Mouse (Mus musculus) heart, embryonic 16.5 days (tissue): ENCODE measurements around the gene Hist1h4a. TPM values are rescaled to one million over a fixed set of nuclear protein-coding genes. Genes with fewer than 3 reads are reported as not detected.
"Not testable (repeated sequence)": the region's sequence is repeated elsewhere in the genome, so short reads cannot be mapped to it uniquely, and the experiment has no call there.

Experiments
- ATAC-seq: fragments of 200-750 bp; cut with Nextera tagmentation; replicated peaks from 2 replicates; pipeline ENCODE4 v1.8.0; 2017; ENCODE audit warnings: moderate number of reproducible peaks; ENCODE audit not compliant: insufficient read depth, low FRiP score; ENCODE audit errors: extremely low read depth
- H3K27ac ChIP-seq: fragments of 300-500 bp; sonication (generic); 2 replicates; pipeline ENCODE4 v1.5.1; 2014; ENCODE audit warnings: mild to moderate bottlenecking, low read length, control low read depth, moderate library complexity
- H3K27me3 ChIP-seq: fragments of 300-500 bp; sonication (generic); 2 replicates; pipeline ENCODE4 v1.6.1; 2014; ENCODE audit warnings: low read length, mixed read lengths; ENCODE audit not compliant: control insufficient read depth, insufficient read depth
- H3K36me3 ChIP-seq: fragments of 300-500 bp; sonication (generic); 2 replicates; pipeline ENCODE4 v1.6.1; 2014; ENCODE audit not compliant: control insufficient read depth, insufficient read depth
- H3K4me1 ChIP-seq: fragments of 300-500 bp; sonication (generic); 2 replicates; pipeline ENCODE4 v1.6.1; 2014; ENCODE audit warnings: low read length, mixed read lengths; ENCODE audit not compliant: control insufficient read depth, insufficient read depth
- H3K4me2 ChIP-seq: fragments of 300-500 bp; sonication (generic); 2 replicates; pipeline ENCODE4 v1.6.1; 2014; ENCODE audit warnings: low read depth, mild to moderate bottlenecking, control low read depth, low read length
- H3K4me3 ChIP-seq: fragments of 300-500 bp; sonication (generic); 2 replicates; pipeline ENCODE4 v1.5.1; 2014; ENCODE audit warnings: mild to moderate bottlenecking, control low read depth, low read length
- H3K9ac ChIP-seq: fragments of 300-500 bp; sonication (generic); 2 replicates; pipeline ENCODE4 v1.6.1; 2014; ENCODE audit warnings: low read length, control low read depth
- H3K9me3 ChIP-seq: fragments of 300-500 bp; sonication (generic); replicated peaks from 2 replicates; pipeline ENCODE4 v1.6.1; 2016; ENCODE audit warnings: low read length; ENCODE audit not compliant: control insufficient read depth
- WGBS: fragments of 180-500 bp; shearing (Covaris S2); extraction: QIAGEN DNeasy Blood & Tissue Kit; methylation state at CpG from one replicate; pipeline ENCODE4 v1.1.7; 2014; 5-methylcytosine and 5-hydroxymethylcytosine counted together
- polyA plus RNA-seq: library from polyadenylated mRNA; unstranded; fragments of >200 nt; fragmentation: Nextera tagmentation; extraction: Ambion mirVana; gene quantifications from 2 replicates; pipeline ENCODE4 v1.2.1, GENCODE M21; 2015

Gene Hist1h4a
- polyA plus RNA-seq, 1 experiment from 2014 or later: 0.32 TPM

- H3K9ac ChIP-seq: peak overlapping the region; percentile 57
- peak overlapping the region; percentile 46 for H3K4me3 ChIP-seq
- H3K9me3 ChIP-seq: no peaks in the 10 kb centered on the region
- peak overlapping the region; percentile 61 for H3K27ac ChIP-seq
- 8% methylated on average over 6 of the region's 6 CpGs for WGBS
- no peaks in the 10 kb centered on the region for H3K27me3 ChIP-seq
- peaks cover 11% of the 10 kb centered on the region for H3K4me1 ChIP-seq
- H3K4me2 ChIP-seq: peak overlapping the region; percentile 62
- no peaks in the 10 kb centered on the region for H3K36me3 ChIP-seq
- ATAC-seq: no peak
Observed at GRCm38 (mm10) chr13:23752742-23753172, 8.3 kb downstream of the Hist1h4a start.

- peaks cover 12% of the 10 kb centered on the region for H3K4me1 ChIP-seq
- H3K4me3 ChIP-seq: peak within 1 kb of the TSS; percentile 53
- 1% methylated on average over 17 of the region's 47 CpGs for whole genome bisulfite sequencing
- peak; percentile 82 for ATAC-seq
- H3K9ac ChIP-seq: peak within 1 kb of the TSS; percentile 75
- H3K36me3 ChIP-seq, H3K9me3 ChIP-seq, H3K27me3 ChIP-seq: not testable (repeated sequence)
- H3K4me2 ChIP-seq: peak within 1 kb of the TSS; percentile 76
- peak within 1 kb of the TSS; percentile 94 for H3K27ac ChIP-seq
Observed at GRCm38 (mm10) chr13:23752067-23752741, 8.8 kb downstream of the Hist1h4a start, which contains the start of gene Hist1h3b. Gene Hist1h3b, plus strand, starts transcription at chr13:23752267.

GRCm38 (mm10) chr13:23751478-23751956 lies 9.5 kb downstream of the Hist1h4a start:
- Histone ChIP-seq H3K4me2 (peak overlapping the region; percentile 76), H3K4me1 (peaks cover 14% of the 10 kb centered on the region), H3K4me3 (peak overlapping the region; percentile 53), H3K27me3 (no peaks in the 10 kb centered on the region), H3K36me3 (no peaks in the 10 kb centered on the region), H3K27ac (peak overlapping the region; percentile 94), H3K9me3 (no peaks in the 10 kb centered on the region), H3K9ac (peak overlapping the region; percentile 75)
- ATAC-seq: no peak
- WGBS: 2% methylated on average over 11 of the region's 11 CpGs

- 2% methylated on average over 29 of the region's 47 CpGs for WGBS
- peak within 1 kb of the TSS; percentile 53 for H3K4me3 ChIP-seq
- H3K4me2 ChIP-seq: peak within 1 kb of the TSS; percentile 76
- peaks cover 14% of the 10 kb centered on the region for H3K4me1 ChIP-seq
- H3K27me3 ChIP-seq, H3K9me3 ChIP-seq, H3K36me3 ChIP-seq: not testable (repeated sequence)
- H3K27ac ChIP-seq: peak within 1 kb of the TSS; percentile 94
- ATAC-seq: 0 out of 2 replicates have a peak, but pooled peaks have one; percentile 21
- peak within 1 kb of the TSS; percentile 75 for H3K9ac ChIP-seq
Observed at GRCm38 (mm10) chr13:23750839-23751477, 10.1 kb downstream of the Hist1h4a start, which contains the start of gene Hist1h2ab. Gene Hist1h2ab, plus strand, starts transcription at chr13:23751126.

- WGBS: 81% methylated on average over 5 of the region's 5 CpGs
- no peak overlapping the region for H3K27ac ChIP-seq
Observed at GRCm38 (mm10) chr13:23749563-23750121, 11.4 kb downstream of the Hist1h4a start.

GRCm38 (mm10) chr13:23747892-23748288 lies 13.1 kb downstream of the Hist1h4a start:
- Histone ChIP-seq H3K4me2 (peak overlapping the region; percentile 77), H3K27me3 (no peaks in the 10 kb centered on the region), H3K9ac (peak overlapping the region; percentile 71), H3K4me1 (peaks cover 14% of the 10 kb centered on the region), H3K4me3 (no peak overlapping the region), H3K9me3 (no peaks in the 10 kb centered on the region), H3K27ac (peak overlapping the region; percentile 99), H3K36me3 (no peaks in the 10 kb centered on the region)
- ATAC-seq: no peak
- WGBS: 16% methylated on average over 4 of the region's 4 CpGs

More at GRCm38 (mm10) chr13:23749563-23750121, 11.4 kb downstream of the Hist1h4a start:
- H3K36me3 ChIP-seq: no peaks in the 10 kb centered on the region
- H3K9ac ChIP-seq: no peak overlapping the region
- H3K27me3 ChIP-seq: no peaks in the 10 kb centered on the region
- no peaks in the 10 kb centered on the region for H3K9me3 ChIP-seq
- ATAC-seq: no peak
- peaks cover 14% of the 10 kb centered on the region for H3K4me1 ChIP-seq
- H3K4me2 ChIP-seq: no peak overlapping the region
- H3K4me3 ChIP-seq: no peak overlapping the region

GRCm38 (mm10) chr13:23747081-23747891 lies 13.7 kb downstream of the Hist1h4a start:
- Histone ChIP-seq H3K9ac (peak overlapping the region; percentile 71), H3K27ac (peak overlapping the region; percentile 99), H3K27me3 (no peaks in the 10 kb centered on the region), H3K36me3 (no peaks in the 10 kb centered on the region), H3K4me2 (peak overlapping the region; percentile 77), H3K4me1 (peaks cover 14% of the 10 kb centered on the region), H3K4me3 (peak overlapping the region; percentile 56), H3K9me3 (no peaks in the 10 kb centered on the region)
- 8% methylated on average over 10 of the region's 13 CpGs for WGBS
- peak; percentile 8; the same call in 1 of the 2 replicates for ATAC-seq

- Histone ChIP-seq H3K4me1 (peaks cover 19% of the 10 kb centered on the region), H3K4me2 (peak within 1 kb of the TSS; percentile 77), H3K4me3 (peak within 1 kb of the TSS; percentile 56), H3K9ac (peak within 1 kb of the TSS; percentile 77), H3K27ac (peak within 1 kb of the TSS; percentile 99)
- WGBS: 1% methylated on average over 36 of the region's 58 CpGs
- not testable (repeated sequence) for H3K9me3 ChIP-seq, H3K27me3 ChIP-seq, H3K36me3 ChIP-seq
- peak; percentile 91 for ATAC-seq
Observed at GRCm38 (mm10) chr13:23746201-23747080, 14.6 kb downstream of the Hist1h4a start, which contains the start of gene Hist1h2bb. Gene Hist1h2bb, plus strand, starts transcription at chr13:23746734.
